Mouse (Mus musculus): ENCODE data around the gene Cnot10. TPM values are rescaled to one million over a fixed set of nuclear protein-coding genes. Genes with fewer than 3 reads are reported as not detected.

The Cnot10 gene
- polyA plus RNA-seq, 1 experiment, result 32.7 TPM

- H3ac ChIP-seq (ENCODE audit: control insufficient read depth, insufficient read length, low read depth), result no peak overlapping the region
- H3K36me3 ChIP-seq (ENCODE audit: control insufficient read depth, insufficient read depth), result no peaks in the 10 kb centered on the region
- no peak overlapping the region for H3K4me3 ChIP-seq (ENCODE audit: insufficient read depth, poor library complexity, severe bottlenecking)
- no peaks in the 10 kb centered on the region for H3K27me3 ChIP-seq (ENCODE audit: control insufficient read depth, insufficient read depth, insufficient read length)
- no peak for TF ChIP-seq FOSL1 (IDR thresholded peaks at IDR 0.05; ENCODE audit: insufficient read depth, low read length, poor library complexity, severe bottlenecking)
- no peak for TF ChIP-seq MYOG (IDR thresholded peaks at IDR 0.05; ENCODE audit: control insufficient read depth, extremely low read depth, insufficient read length)
- TF ChIP-seq USF1 (IDR thresholded peaks at IDR 0.05; ENCODE audit: low read depth), result no peak
- no peak for TF ChIP-seq MAX (IDR thresholded peaks at IDR 0.05)
- TF ChIP-seq CEBPB (IDR thresholded peaks at IDR 0.05; ENCODE audit: low read depth), result no peak
- no peak for TF ChIP-seq CTCF (IDR thresholded peaks at IDR 0.05; ENCODE audit: control insufficient read depth, insufficient read depth, insufficient read length)
- no peak for TF ChIP-seq MYOD1 (IDR thresholded peaks at IDR 0.05; ENCODE audit: control insufficient read depth, insufficient read length, low read depth)
- H3K79me3 ChIP-seq (ENCODE audit: low read depth), result no peaks in the 10 kb centered on the region
- no peaks in the 10 kb centered on the region for H3K79me2 ChIP-seq (ENCODE audit: control insufficient read depth, insufficient read depth)
Observed at GRCm38 (mm10) chr9:114549117-114549516, 90.9 kb downstream of the Cnot10 start.

- Histone ChIP-seq H3K36me3 (ENCODE audit: control insufficient read depth, insufficient read depth) (no peaks in the 10 kb centered on the region), H3K4me3 (ENCODE audit: insufficient read depth, poor library complexity, severe bottlenecking) (no peak overlapping the region)
- TF ChIP-seq CEBPB (IDR thresholded peaks at IDR 0.05; ENCODE audit: low read depth), result no peak
- no peak for TF ChIP-seq MYOG (IDR thresholded peaks at IDR 0.05; ENCODE audit: control insufficient read depth, extremely low read depth, insufficient read length)
- no peak for TF ChIP-seq MAX (IDR thresholded peaks at IDR 0.05)
- no peak for TF ChIP-seq MYOD1 (IDR thresholded peaks at IDR 0.05; ENCODE audit: control insufficient read depth, insufficient read length, low read depth)
- no peak for TF ChIP-seq USF1 (IDR thresholded peaks at IDR 0.05; ENCODE audit: low read depth)
- TF ChIP-seq FOSL1 (IDR thresholded peaks at IDR 0.05; ENCODE audit: insufficient read depth, low read length, poor library complexity, severe bottlenecking), result no peak
- TF ChIP-seq CTCF (IDR thresholded peaks at IDR 0.05; ENCODE audit: control insufficient read depth, insufficient read depth, insufficient read length), result no peak
Observed at GRCm38 (mm10) chr9:114548496-114548895, 91.5 kb downstream of the Cnot10 start.

GRCm38 (mm10) chr9:114547643-114548077, 92.3 kb downstream of the Cnot10 start:
- TF ChIP-seq MAX (IDR thresholded peaks at IDR 0.05), result no peak
- TF ChIP-seq MYOD1 (IDR thresholded peaks at IDR 0.05; ENCODE audit: control insufficient read depth, insufficient read length, low read depth), result no peak
- TF ChIP-seq CTCF (IDR thresholded peaks at IDR 0.05; ENCODE audit: control insufficient read depth, insufficient read depth, insufficient read length), result no peak
- TF ChIP-seq USF1 (IDR thresholded peaks at IDR 0.05; ENCODE audit: low read depth), result no peak
- TF ChIP-seq MYOG (IDR thresholded peaks at IDR 0.05; ENCODE audit: control insufficient read depth, extremely low read depth, insufficient read length), result no peak
- Histone ChIP-seq H3ac (ENCODE audit: control insufficient read depth, insufficient read length, low read depth) (no peak overlapping the region), H3K79me3 (ENCODE audit: low read depth) (no peaks in the 10 kb centered on the region), H3K36me3 (ENCODE audit: control insufficient read depth, insufficient read depth) (no peaks in the 10 kb centered on the region), H3K79me2 (ENCODE audit: control insufficient read depth, insufficient read depth) (no peaks in the 10 kb centered on the region), H3K27me3 (ENCODE audit: control insufficient read depth, insufficient read depth, insufficient read length) (no peaks in the 10 kb centered on the region), H3K4me3 (ENCODE audit: insufficient read depth, poor library complexity, severe bottlenecking) (no peak overlapping the region)

More at GRCm38 (mm10) chr9:114548496-114548895, 91.5 kb downstream of the Cnot10 start:
- H3K27me3 ChIP-seq (ENCODE audit: control insufficient read depth, insufficient read depth, insufficient read length), result no peaks in the 10 kb centered on the region
- H3ac ChIP-seq (ENCODE audit: control insufficient read depth, insufficient read length, low read depth), result no peak overlapping the region
- no peaks in the 10 kb centered on the region for H3K79me2 ChIP-seq (ENCODE audit: control insufficient read depth, insufficient read depth)
- no peaks in the 10 kb centered on the region for H3K79me3 ChIP-seq (ENCODE audit: low read depth)

GRCm38 (mm10) chr9:114546765-114547164, 93.2 kb downstream of the Cnot10 start:
- no peaks in the 10 kb centered on the region for H3K79me3 ChIP-seq (ENCODE audit: low read depth)
- no peak overlapping the region for H3K4me3 ChIP-seq (ENCODE audit: insufficient read depth, poor library complexity, severe bottlenecking)
- no peaks in the 10 kb centered on the region for H3K79me2 ChIP-seq (ENCODE audit: control insufficient read depth, insufficient read depth)
- no peak for TF ChIP-seq MAX (IDR thresholded peaks at IDR 0.05)
- no peak overlapping the region for H3ac ChIP-seq (ENCODE audit: control insufficient read depth, insufficient read length, low read depth)
- no peaks in the 10 kb centered on the region for H3K27me3 ChIP-seq (ENCODE audit: control insufficient read depth, insufficient read depth, insufficient read length)
- H3K36me3 ChIP-seq (ENCODE audit: control insufficient read depth, insufficient read depth), result no peaks in the 10 kb centered on the region

GRCm38 (mm10) chr9:114544754-114545393, 95.1 kb downstream of the Cnot10 start:
- H3K27me3 ChIP-seq (ENCODE audit: control insufficient read depth, insufficient read depth, insufficient read length), result no peaks in the 10 kb centered on the region
- H3K36me3 ChIP-seq (ENCODE audit: control insufficient read depth, insufficient read depth), result no peaks in the 10 kb centered on the region
- H3K4me3 ChIP-seq (ENCODE audit: insufficient read depth, poor library complexity, severe bottlenecking), result no peak overlapping the region
- TF ChIP-seq USF1 (IDR thresholded peaks at IDR 0.05; ENCODE audit: low read depth) (no peak), CTCF (IDR thresholded peaks at IDR 0.05; ENCODE audit: control insufficient read depth, insufficient read depth, insufficient read length) (no peak), MYOG (IDR thresholded peaks at IDR 0.05; ENCODE audit: control insufficient read depth, extremely low read depth, insufficient read length) (no peak), CEBPB (IDR thresholded peaks at IDR 0.05; ENCODE audit: low read depth) (no peak), MAX (IDR thresholded peaks at IDR 0.05) (no peak), MYOD1 (IDR thresholded peaks at IDR 0.05; ENCODE audit: control insufficient read depth, insufficient read length, low read depth) (no peak), FOSL1 (IDR thresholded peaks at IDR 0.05; ENCODE audit: insufficient read depth, low read length, poor library complexity, severe bottlenecking) (no peak)
- H3K79me3 ChIP-seq (ENCODE audit: low read depth), result no peaks in the 10 kb centered on the region
- H3ac ChIP-seq (ENCODE audit: control insufficient read depth, insufficient read length, low read depth), result no peak overlapping the region
- H3K79me2 ChIP-seq (ENCODE audit: control insufficient read depth, insufficient read depth), result no peaks in the 10 kb centered on the region

Measured in C2C12 (cell line).